Mouse (Mus musculus): ENCODE data around the gene Babam2.

- TF ChIP-seq CTCF (IDR thresholded peaks at IDR 0.05; ENCODE audit: control insufficient read depth, insufficient read depth, low read length) (no peak), POLR2A (IDR thresholded peaks at IDR 0.05; ENCODE audit: borderline replicate concordance, control insufficient read depth, low read depth, low read length) (no peak)
Measured at GRCm38 (mm10) chr5:31713841-31714264, 16.4 kb downstream of the Babam2 start.

All from bone marrow, adult 2 months (tissue).